Mouse (Mus musculus): Measurements from ENCODE around the gene Mipep.

The Mipep gene

GRCm38 (mm10) chr14:60856913-60857300 is 72.5 kb downstream of the Mipep start:
- intact Hi-C loops (cut with DNase I), result no loop called here

GRCm38 (mm10) chr14:60863396-60863795 is 79.0 kb downstream of the Mipep start:
- intact Hi-C loops (cut with DNase I), result no loop called here

GRCm38 (mm10) chr14:60866399-60866798 is 82.0 kb downstream of the Mipep start:
- intact Hi-C loops (cut with DNase I), result no loop called here

- intact Hi-C loops (cut with DNase I), result no loop called here
These were observed 84.0 kb downstream of the Mipep start for GRCm38 (mm10) chr14:60868325-60868724.

GRCm38 (mm10) chr14:60871831-60872230 is 87.5 kb downstream of the Mipep start:
- intact Hi-C loops (cut with DNase I), result no loop called here

GRCm38 (mm10) chr14:60882106-60882505 is 97.7 kb downstream of the Mipep start:
- intact Hi-C loops (cut with DNase I), result no loop called here

GRCm38 (mm10) chr14:60882681-60883080 is 98.3 kb downstream of the Mipep start:
- intact Hi-C loops (cut with DNase I), result no loop called here

- intact Hi-C loops (cut with DNase I), result no loop called here
These were observed 101.1 kb downstream of the Mipep start for GRCm38 (mm10) chr14:60885361-60885950.

- intact Hi-C loops (cut with DNase I), result no loop called here
These were observed 109.5 kb downstream of the Mipep start for GRCm38 (mm10) chr14:60893882-60894281.

- intact Hi-C loops (cut with DNase I), result no loop called here
These were observed 111.0 kb downstream of the Mipep start for GRCm38 (mm10) chr14:60895172-60896000.

- intact Hi-C loops (cut with DNase I), result no loop called here
These were observed 113.8 kb downstream of the Mipep start for GRCm38 (mm10) chr14:60898086-60898667.

- intact Hi-C loops (cut with DNase I), result no loop called here
These were observed 120.1 kb downstream of the Mipep start for GRCm38 (mm10) chr14:60904501-60904900.

GRCm38 (mm10) chr14:60906421-60907374 is 122.3 kb downstream of the Mipep start:
- intact Hi-C loops (cut with DNase I), result no loop called here

- intact Hi-C loops (cut with DNase I), result no loop called here
These were observed 125.0 kb downstream of the Mipep start for GRCm38 (mm10) chr14:60909351-60909750.

GRCm38 (mm10) chr14:60910506-60911444 is 126.4 kb downstream of the Mipep start:
- intact Hi-C loops (cut with DNase I), result no loop called here

GRCm38 (mm10) chr14:60912981-60913468 is 128.7 kb downstream of the Mipep start:
- intact Hi-C loops (cut with DNase I), result no loop called here

- intact Hi-C loops (cut with DNase I), result no loop called here
These were observed 132.3 kb downstream of the Mipep start for GRCm38 (mm10) chr14:60916661-60917060.

- intact Hi-C loops (cut with DNase I), result no loop called here
These were observed 141.6 kb downstream of the Mipep start for GRCm38 (mm10) chr14:60926011-60926410.

GRCm38 (mm10) chr14:60935705-60936104 is 151.3 kb downstream of the Mipep start:
- intact Hi-C loops (cut with DNase I), result no loop called here

- intact Hi-C loops (cut with DNase I), result no loop called here
These were observed 153.2 kb downstream of the Mipep start for GRCm38 (mm10) chr14:60937481-60938039.

Measured in adrenal gland (tissue).